Mouse (Mus musculus) limb, embryonic 12.5 days (tissue): Measurements from ENCODE around the gene Oosp2. TPM values are rescaled to one million over a fixed set of nuclear protein-coding genes. Genes with fewer than 3 reads are reported as not detected.

Experiments used
- ATAC-seq: fragments of 200-750 bp; cut with Nextera tagmentation; 2 replicates; pipeline ENCODE4 v1.8.0; 2017; ENCODE audit warnings: low read depth, moderate TSS enrichment; ENCODE audit not compliant: insufficient number of reproducible peaks, insufficient read depth, low FRiP score, low TSS enrichment
- H3K27ac ChIP-seq: fragments of 300-500 bp; sonication (generic); 2 replicates; pipeline ENCODE4 v1.5.1; 2016; ENCODE audit warnings: mild to moderate bottlenecking, moderate library complexity
- H3K27me3 ChIP-seq: fragments of 300-500 bp; sonication (generic); 2 replicates; pipeline ENCODE4 v1.6.1; 2016; ENCODE audit warnings: mild to moderate bottlenecking, moderate library complexity
- H3K36me3 ChIP-seq: fragments of 300-500 bp; sonication (generic); 2 replicates; pipeline ENCODE4 v1.6.1; 2016; ENCODE audit warnings: mild to moderate bottlenecking, moderate library complexity
- H3K4me1 ChIP-seq: fragments of 300-500 bp; sonication (generic); replicated peaks from 2 replicates; pipeline ENCODE4 v1.6.1; 2016
- H3K4me2 ChIP-seq: fragments of 300-500 bp; sonication (generic); 2 replicates; pipeline ENCODE4 v1.6.1; 2016; ENCODE audit warnings: mild to moderate bottlenecking, moderate library complexity
- H3K4me3 ChIP-seq: fragments of 300-500 bp; sonication (generic); replicated peaks from 2 replicates; pipeline ENCODE4 v1.5.1; 2016; ENCODE audit warnings: mild to moderate bottlenecking
- H3K9ac ChIP-seq: fragments of 300-500 bp; sonication (generic); replicated peaks from 2 replicates; pipeline ENCODE4 v1.6.1; 2016; ENCODE audit warnings: mild to moderate bottlenecking, moderate library complexity
- H3K9me3 ChIP-seq: fragments of 300-500 bp; sonication (generic); 2 replicates; pipeline ENCODE4 v1.6.1; 2016; ENCODE audit warnings: mild to moderate bottlenecking, moderate library complexity
- WGBS: fragments of 180-500 bp; shearing (Covaris S2); methylation state at CpG from one replicate; pipeline ENCODE4 v1.1.7; 2016; 5-methylcytosine and 5-hydroxymethylcytosine counted together
- polyA plus RNA-seq: library from polyadenylated mRNA; unstranded; fragments of >200 nt; fragmentation: Nextera tagmentation; extraction: Ambion mirVana; gene quantifications from 2 replicates; pipeline ENCODE4 v1.2.1, GENCODE M21; 2016

The Oosp2 gene
- polyA plus RNA-seq: not detected in 2 replicates

GRCm38 (mm10) chr19:11660459-11660858, at the start of gene Oosp2:
Oosp2 (minus strand) TSS chr19:11660559.
- Histone ChIP-seq H3K27ac (no peak within 1 kb of the TSS), H3K4me3 (no peak within 1 kb of the TSS), H3K9me3 (no peaks in the 10 kb centered on the region), H3K27me3 (no peaks in the 10 kb centered on the region), H3K4me1 (no peaks in the 10 kb centered on the region), H3K4me2 (no peak within 1 kb of the TSS), H3K9ac (no peak within 1 kb of the TSS), H3K36me3 (no peaks in the 10 kb centered on the region)
- no peak for ATAC-seq
- 89% methylated on average over 5 of the region's 5 CpGs for WGBS

- WGBS: 83% methylated on average over 6 of the region's 6 CpGs
- Histone ChIP-seq H3K27ac (no peak overlapping the region), H3K4me3 (no peak overlapping the region), H3K4me2 (no peak overlapping the region), H3K9ac (no peak overlapping the region), H3K4me1 (no peaks in the 10 kb centered on the region), H3K27me3 (no peaks in the 10 kb centered on the region), H3K36me3 (no peaks in the 10 kb centered on the region), H3K9me3 (no peaks in the 10 kb centered on the region)
- ATAC-seq: no peak
Measured at GRCm38 (mm10) chr19:11698342-11698741, 38.0 kb upstream of the Oosp2 start.

- 80% methylated on average over 2 of the region's 2 CpGs for WGBS
- H3K36me3 ChIP-seq: no peaks in the 10 kb centered on the region
- no peaks in the 10 kb centered on the region for H3K27me3 ChIP-seq
- H3K9me3 ChIP-seq: no peaks in the 10 kb centered on the region
- ATAC-seq: no peak
- no peak within 1 kb of the TSS for H3K9ac ChIP-seq
- H3K4me2 ChIP-seq: no peak within 1 kb of the TSS
- no peak within 1 kb of the TSS for H3K4me3 ChIP-seq
- H3K27ac ChIP-seq: no peak within 1 kb of the TSS
- no peaks in the 10 kb centered on the region for H3K4me1 ChIP-seq
Measured at GRCm38 (mm10) chr19:11696755-11697154, 36.4 kb upstream of the Oosp2 start, which contains the start of gene Oosp3. Oosp3 (plus strand) TSS chr19:11697055.

- 62% methylated on average over 1 of the region's 1 CpGs for WGBS
- H3K4me1 ChIP-seq: no peaks in the 10 kb centered on the region
- H3K36me3 ChIP-seq: no peaks in the 10 kb centered on the region
- H3K9ac ChIP-seq: no peak overlapping the region
- no peaks in the 10 kb centered on the region for H3K9me3 ChIP-seq
- H3K4me3 ChIP-seq: no peak overlapping the region
- no peak overlapping the region for H3K27ac ChIP-seq
- H3K4me2 ChIP-seq: no peak overlapping the region
- no peaks in the 10 kb centered on the region for H3K27me3 ChIP-seq
- ATAC-seq: no peak
Measured at GRCm38 (mm10) chr19:11691454-11691853, 31.1 kb upstream of the Oosp2 start.

- Histone ChIP-seq H3K9me3 (no peaks in the 10 kb centered on the region), H3K4me1 (no peaks in the 10 kb centered on the region), H3K9ac (no peak within 1 kb of the TSS), H3K36me3 (no peaks in the 10 kb centered on the region), H3K4me2 (no peak within 1 kb of the TSS), H3K27ac (no peak within 1 kb of the TSS), H3K4me3 (no peak within 1 kb of the TSS), H3K27me3 (no peaks in the 10 kb centered on the region)
- 44% methylated on average over 5 of the region's 5 CpGs for WGBS
- no peak for ATAC-seq
Measured at GRCm38 (mm10) chr19:11690839-11691238, 30.5 kb upstream of the Oosp2 start, which contains the start of gene Oosp1. Oosp1 (minus strand) TSS chr19:11691150.

GRCm38 (mm10) chr19:11661562-11661961, 1.2 kb upstream of the Oosp2 start:
- no peak overlapping the region for H3K4me2 ChIP-seq
- no peaks in the 10 kb centered on the region for H3K36me3 ChIP-seq
- H3K4me3 ChIP-seq: no peak overlapping the region
- no peak for ATAC-seq
- H3K27ac ChIP-seq: no peak overlapping the region
- no peaks in the 10 kb centered on the region for H3K9me3 ChIP-seq
- H3K27me3 ChIP-seq: no peaks in the 10 kb centered on the region
- H3K4me1 ChIP-seq: no peaks in the 10 kb centered on the region
- no peak overlapping the region for H3K9ac ChIP-seq

GRCm38 (mm10) chr19:11659142-11659541, 1.2 kb downstream of the Oosp2 start:
- no peak overlapping the region for H3K9ac ChIP-seq
- no peak overlapping the region for H3K27ac ChIP-seq
- H3K4me1 ChIP-seq: no peaks in the 10 kb centered on the region
- H3K4me3 ChIP-seq: no peak overlapping the region
- no peak for ATAC-seq
- no peaks in the 10 kb centered on the region for H3K9me3 ChIP-seq
- H3K27me3 ChIP-seq: no peaks in the 10 kb centered on the region
- no peak overlapping the region for H3K4me2 ChIP-seq
- no peaks in the 10 kb centered on the region for H3K36me3 ChIP-seq
- WGBS: 65% methylated on average over 2 of the region's 2 CpGs

GRCm38 (mm10) chr19:11649564-11649963, 10.8 kb downstream of the Oosp2 start:
- no peak overlapping the region for H3K27ac ChIP-seq
- no peak overlapping the region for H3K9ac ChIP-seq
- ATAC-seq: no peak
- H3K4me3 ChIP-seq: no peak overlapping the region
- H3K4me1 ChIP-seq: no peaks in the 10 kb centered on the region
- no peaks in the 10 kb centered on the region for H3K27me3 ChIP-seq
- WGBS: 81% methylated on average over 4 of the region's 4 CpGs
- no peak overlapping the region for H3K4me2 ChIP-seq
- H3K9me3 ChIP-seq: no peaks in the 10 kb centered on the region
- no peaks in the 10 kb centered on the region for H3K36me3 ChIP-seq

- H3K9me3 ChIP-seq: no peaks in the 10 kb centered on the region
- no peak overlapping the region for H3K4me2 ChIP-seq
- no peak overlapping the region for H3K4me3 ChIP-seq
- WGBS: 80% methylated on average over 3 of the region's 3 CpGs
- H3K36me3 ChIP-seq: no peaks in the 10 kb centered on the region
- no peaks in the 10 kb centered on the region for H3K4me1 ChIP-seq
- H3K27me3 ChIP-seq: no peaks in the 10 kb centered on the region
- H3K27ac ChIP-seq: no peak overlapping the region
- no peak overlapping the region for H3K9ac ChIP-seq
- no peak for ATAC-seq
Measured at GRCm38 (mm10) chr19:11646166-11646565, 14.2 kb downstream of the Oosp2 start.

- H3K9ac ChIP-seq: no peak within 1 kb of the TSS
- no peaks in the 10 kb centered on the region for H3K36me3 ChIP-seq
- H3K4me2 ChIP-seq: no peak within 1 kb of the TSS
- 58% methylated on average over 1 of the region's 1 CpGs for WGBS
- no peak within 1 kb of the TSS for H3K27ac ChIP-seq
- no peak for ATAC-seq
- H3K9me3 ChIP-seq: no peaks in the 10 kb centered on the region
- no peak within 1 kb of the TSS for H3K4me3 ChIP-seq
- no peaks in the 10 kb centered on the region for H3K27me3 ChIP-seq
- no peaks in the 10 kb centered on the region for H3K4me1 ChIP-seq
Measured at GRCm38 (mm10) chr19:11640732-11641131, 19.6 kb downstream of the Oosp2 start, which contains the start of gene Ms4a3. Ms4a3 (minus strand) TSS chr19:11640851.

- Histone ChIP-seq H3K4me1 (no peaks in the 10 kb centered on the region), H3K36me3 (no peaks in the 10 kb centered on the region), H3K27me3 (no peaks in the 10 kb centered on the region), H3K4me2 (no peak overlapping the region), H3K27ac (no peak overlapping the region), H3K9me3 (no peaks in the 10 kb centered on the region), H3K4me3 (no peak overlapping the region), H3K9ac (no peak overlapping the region)
- 70% methylated on average over 4 of the region's 4 CpGs for WGBS
- ATAC-seq: no peak
Measured at GRCm38 (mm10) chr19:11639038-11639437, 21.3 kb downstream of the Oosp2 start.

- Histone ChIP-seq H3K27ac (no peak overlapping the region), H3K9me3 (no peaks in the 10 kb centered on the region), H3K9ac (no peak overlapping the region), H3K4me3 (no peak overlapping the region), H3K36me3 (no peaks in the 10 kb centered on the region), H3K4me2 (no peak overlapping the region), H3K4me1 (no peaks in the 10 kb centered on the region), H3K27me3 (no peaks in the 10 kb centered on the region)
- ATAC-seq: no peak
- 82% methylated on average over 5 of the region's 5 CpGs for WGBS
Measured at GRCm38 (mm10) chr19:11635572-11635971, 24.8 kb downstream of the Oosp2 start.
